Mouse (Mus musculus): ENCODE results near the gene Nrarp.

- TF ChIP-seq POLR2A (IDR thresholded peaks at IDR 0.05; ENCODE audit: borderline replicate concordance, extremely low read depth, low read depth, low read length): no peak
- no peak for TF ChIP-seq CTCF (IDR thresholded peaks at IDR 0.05; ENCODE audit: insufficient read depth, low read length)
Observed at GRCm38 (mm10) chr2:25167919-25168664, 12.5 kb upstream of the Nrarp start.
